Comparison of ENCODE assay signal across 8 mouse cellular contexts in genomic region chr11:75467512-75468215, GRCm38 (mm10). TPM values are rescaled to one million over a fixed set of nuclear protein-coding genes. Genes with fewer than 3 reads are reported as not detected.
DNase-seq lines count a peak whose midpoint lies in the region; ATAC-seq lines count a peak whose summit lies in the region.

No protein-coding gene starts in this region.

- peak; percentile 88 for DNase-seq in adrenal gland, adult 2 months
- DNase-seq in heart, adult 9 months (ENCODE audit: low spot score in 2 of 2): peak; percentile 83
- peak; percentile 64 for DNase-seq in kidney, adult 11 months
- DNase-seq in lung, adult 18-20 months: peak; percentile 56 to 70
- peak; percentile 53 for DNase-seq in neural tube, embryonic 11.5 days (ENCODE audit: low spot score)
- DNase-seq in adipocyte (ENCODE audit: low spot score): no peak
- DNase-seq in frontal cortex, postnatal 10 days (ENCODE audit: low spot score in 2 of 2): no peak

- H3K4me1 ChIP-seq in embryonic facial prominence, embryonic 13.5 days: peaks cover 28% of the 10 kb centered on the region
- H3K4me1 ChIP-seq in neural tube, embryonic 11.5 days (ENCODE audit: control insufficient read depth, insufficient read depth, low read length): peaks cover 7% of the 10 kb centered on the region; the same call in 1 of the 2 replicates

- H3K4me2 ChIP-seq in embryonic facial prominence, embryonic 13.5 days: peak overlapping the region; percentile 78
- peak overlapping the region; percentile 57 for H3K4me2 ChIP-seq in neural tube, embryonic 11.5 days (ENCODE audit: low read depth)

- peak overlapping the region; percentile 80 for H3K9ac ChIP-seq in embryonic facial prominence, embryonic 13.5 days
- peak overlapping the region; percentile 45 for H3K9ac ChIP-seq in neural tube, embryonic 11.5 days (ENCODE audit: low read length)

- WGBS in embryonic facial prominence, embryonic 13.5 days: 20% methylated on average over 19 of the region's 19 CpGs
- 18% methylated on average over 19 of the region's 19 CpGs for WGBS in neural tube, embryonic 11.5 days

- H3K27me3 ChIP-seq in embryonic facial prominence, embryonic 13.5 days: no peaks in the 10 kb centered on the region
- no peaks in the 10 kb centered on the region for H3K27me3 ChIP-seq in neural tube, embryonic 11.5 days (ENCODE audit: control insufficient read depth, insufficient read depth, low read length)

- peaks cover 11% of the 10 kb centered on the region for H3K36me3 ChIP-seq in embryonic facial prominence, embryonic 13.5 days
- no peaks in the 10 kb centered on the region for H3K36me3 ChIP-seq in neural tube, embryonic 11.5 days (ENCODE audit: control insufficient read depth, insufficient read depth, low read length)

- peak; percentile 69; the same call in 1 of the 2 replicates for ATAC-seq in embryonic facial prominence, embryonic 13.5 days (ENCODE audit: insufficient number of reproducible peaks, insufficient read depth, low FRiP score, low TSS enrichment, low read depth)
- 0 out of 2 replicates have a peak, but pooled peaks have one; percentile 53 for ATAC-seq in neural tube, embryonic 11.5 days (ENCODE audit: insufficient read depth, low FRiP score, low TSS enrichment)

- peak overlapping the region; percentile 70 for H3K27ac ChIP-seq in embryonic facial prominence, embryonic 13.5 days
- H3K27ac ChIP-seq in neural tube, embryonic 11.5 days (ENCODE audit: low read depth, low read length): no peak overlapping the region

- no peaks in the 10 kb centered on the region for H3K9me3 ChIP-seq in embryonic facial prominence, embryonic 13.5 days
- no peaks in the 10 kb centered on the region for H3K9me3 ChIP-seq in neural tube, embryonic 11.5 days (ENCODE audit: control insufficient read depth, low read length)

- H3K4me3 ChIP-seq in embryonic facial prominence, embryonic 13.5 days: peak overlapping the region; percentile 52
- H3K4me3 ChIP-seq in neural tube, embryonic 11.5 days (ENCODE audit: low read depth, low read length): peak overlapping the region; percentile 29

RNA-seq across cellular contexts. Expression of gene Tlcd2, which starts 6.1 kb away (rescaled TPM):
- 1 to 10 TPM; 7.6 to 9.7 TPM for total RNA-seq in adrenal gland, adult 2 months (2021)
- polyA plus RNA-seq in adrenal gland, adult 2 months (2012; rRNA removed): 22.2 and 27.3 TPM in 2 replicates
- 37.9 and 38.9 TPM in 2 replicates for polyA plus RNA-seq in embryonic facial prominence, embryonic 13.5 days (2015; fragmentation: Nextera tagmentation; extraction: Ambion mirVana)
- polyA plus RNA-seq in neural tube, embryonic 11.5 days (2014; fragmentation: Nextera tagmentation; extraction: Ambion mirVana): 8.7 and 11.0 TPM in 2 replicates

RNA-seq across cellular contexts. Expression of gene Wdr81, which starts 13.1 kb away (rescaled TPM):
- total RNA-seq in adrenal gland, adult 2 months (2021): 10 to 100 TPM; 15.5 to 15.6 TPM
- 28.2 and 34.1 TPM in 2 replicates for polyA plus RNA-seq in adrenal gland, adult 2 months (2012; rRNA removed)
- 5.3 and 7.1 TPM in 2 replicates for polyA plus RNA-seq in embryonic facial prominence, embryonic 13.5 days (2015; fragmentation: Nextera tagmentation; extraction: Ambion mirVana)
- 5.3 and 6.2 TPM in 2 replicates for polyA plus RNA-seq in neural tube, embryonic 11.5 days (2014; fragmentation: Nextera tagmentation; extraction: Ambion mirVana)

RNA-seq across cellular contexts. Expression of gene Prpf8, which starts 19.0 kb away (rescaled TPM):
- total RNA-seq in adrenal gland, adult 2 months (2021): 100 to 1,000 TPM; 132 to 162 TPM
- polyA plus RNA-seq in adrenal gland, adult 2 months (2012; rRNA removed): 43.2 and 58.6 TPM in 2 replicates
- polyA plus RNA-seq in embryonic facial prominence, embryonic 13.5 days (2015; fragmentation: Nextera tagmentation; extraction: Ambion mirVana): 62.5 and 63.1 TPM in 2 replicates
- 113 and 123 TPM in 2 replicates for polyA plus RNA-seq in neural tube, embryonic 11.5 days (2014; fragmentation: Nextera tagmentation; extraction: Ambion mirVana)

RNA-seq across cellular contexts. Expression of gene Serpinf2, which starts 28.3 kb away (rescaled TPM):
- total RNA-seq in adrenal gland, adult 2 months (2021): 1 to 10 TPM in 1 of 2 experiments, not detected in 1; 2.6 TPM
- polyA plus RNA-seq in adrenal gland, adult 2 months (2012; rRNA removed): 0.09 and 1.2 TPM in 2 replicates
- 0.13 and 6.7 TPM in 2 replicates for polyA plus RNA-seq in embryonic facial prominence, embryonic 13.5 days (2015; fragmentation: Nextera tagmentation; extraction: Ambion mirVana)
- polyA plus RNA-seq in neural tube, embryonic 11.5 days (2014; fragmentation: Nextera tagmentation; extraction: Ambion mirVana): 0.15 and 0.17 TPM in 2 replicates

RNA-seq across cellular contexts. Expression of gene Rilp, which starts 42.2 kb away (rescaled TPM):
- total RNA-seq in adrenal gland, adult 2 months (2021): 10 to 100 TPM; 12.1 to 13.2 TPM
- 8.8 and 10.0 TPM in 2 replicates for polyA plus RNA-seq in adrenal gland, adult 2 months (2012; rRNA removed)
- 0.41 TPM in 1 of 2 replicates, not detected in the other for polyA plus RNA-seq in embryonic facial prominence, embryonic 13.5 days (2015; fragmentation: Nextera tagmentation; extraction: Ambion mirVana)
- 0.50 and 0.56 TPM in 2 replicates for polyA plus RNA-seq in neural tube, embryonic 11.5 days (2014; fragmentation: Nextera tagmentation; extraction: Ambion mirVana)

Comparison
In these comparisons a context has a peak if more than half of its experiments do, and no peak if none do; other contexts are left out.
1. DNase-seq: peak in adrenal gland, adult 2 months (single experiment), heart, adult 9 months (2 of 2), kidney, adult 11 months (single experiment), lung, adult 18-20 months (2 of 2) and neural tube, embryonic 11.5 days (single experiment); none in adipocyte (single experiment) and frontal cortex, postnatal 10 days (0 of 2).